10 mouse cellular contexts compared by ENCODE assay signal in the genomic region with DNA sequence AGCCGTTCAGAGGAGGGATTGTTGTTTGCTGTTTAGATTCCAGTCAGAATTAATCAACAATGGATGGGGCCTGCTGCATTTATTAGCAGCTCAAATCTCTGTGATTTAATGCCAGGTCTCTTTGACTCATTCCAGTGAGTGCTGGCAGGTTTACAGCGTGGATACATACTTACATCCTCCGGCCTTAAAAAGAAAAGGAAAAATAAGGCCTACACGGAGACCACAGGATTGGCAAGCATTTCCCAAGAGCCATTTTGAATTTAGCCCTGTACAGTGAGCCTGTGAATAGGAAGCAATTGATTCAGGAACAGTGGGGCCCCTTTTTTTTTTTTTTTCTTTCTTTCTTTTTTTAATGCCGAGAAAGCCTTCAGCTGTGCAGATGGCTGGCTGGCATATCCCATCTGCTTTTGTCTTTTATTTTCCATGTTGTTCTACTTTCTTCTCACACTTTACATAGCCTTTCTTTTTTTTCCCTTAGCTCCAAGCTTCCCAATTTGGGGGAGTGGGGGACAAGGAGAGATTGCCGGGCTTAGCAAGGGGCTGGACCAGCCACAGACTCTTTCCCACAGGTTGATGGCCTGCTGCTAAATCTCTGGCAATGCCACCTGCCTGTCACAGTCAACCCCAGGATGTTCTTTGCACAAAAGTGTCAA.
DNase-seq lines count a peak whose midpoint lies in the region; ATAC-seq and TF ChIP-seq lines count a peak whose summit lies in the region.
"Had no signal": no experiment of that assay in that cellular context is flagged by ENCODE, and none has a peak within 500 bp of the region (broad histone marks: within the 10 kb centered on the region; RNA-seq: fewer than 3 reads in every experiment).

No protein-coding gene starts in this region.

- no peaks in the 10 kb centered on the region for H3K9me3 ChIP-seq in hindbrain, embryonic 14.5 days (ENCODE audit: control insufficient read depth, low read length)
- no peaks in the 10 kb centered on the region for H3K9me3 ChIP-seq in midbrain, embryonic 12.5 days

- DNase-seq in gastrocnemius, adult 2 months = no peak
- DNase-seq in gastrocnemius, adult 18-20 months (ENCODE audit: low spot score) = no peak
- peak; percentile 35 for DNase-seq in cerebellum, adult 8-10 months
- DNase-seq in hindbrain, embryonic 14.5 days (ENCODE audit: low spot score) = peak; percentile 37
- DNase-seq in kidney, adult 11 months = no peak
- DNase-seq in c-Kit-positive CD71-positive TER-119-positive erythroid progenitor cells, embryonic 14.5 days (ENCODE audit: low spot score) = no peak
- no peak for DNase-seq in embryo, embryonic 11 days
- DNase-seq: adrenal gland, postnatal 14 days; thymus, postnatal 25 days had no signal

- no peak overlapping the region for H3K9ac ChIP-seq in hindbrain, embryonic 14.5 days
- H3K9ac ChIP-seq in midbrain, embryonic 12.5 days (replicated peaks) = no peak overlapping the region

- no peaks in the 10 kb centered on the region for H3K36me3 ChIP-seq in hindbrain, embryonic 14.5 days (replicated peaks; ENCODE audit: control insufficient read depth, insufficient read depth)
- no peaks in the 10 kb centered on the region for H3K36me3 ChIP-seq in midbrain, embryonic 12.5 days

- no peak overlapping the region for H3K4me3 ChIP-seq in gastrocnemius, adult 2 months
- no peak overlapping the region for H3K4me3 ChIP-seq in hindbrain, embryonic 14.5 days (replicated peaks; ENCODE audit: low read length)
- no peak overlapping the region for H3K4me3 ChIP-seq in midbrain, embryonic 12.5 days

- WGBS in hindbrain, embryonic 14.5 days = 35% methylated on average over 6 of the region's 6 CpGs
- WGBS in midbrain, embryonic 12.5 days = 41% methylated on average over 6 of the region's 6 CpGs

- intact Hi-C loops in gastrocnemius, adult 2 months (cut with DNase I) = no loop called here

- peaks cover 7% of the 10 kb centered on the region; the same call in 1 of the 2 replicates for H3K4me1 ChIP-seq in hindbrain, embryonic 14.5 days (replicated peaks; ENCODE audit: control insufficient read depth, insufficient read depth, low read length)
- peaks cover 6% of the 10 kb centered on the region; the same call in 1 of the 2 replicates for H3K4me1 ChIP-seq in midbrain, embryonic 12.5 days

- ATAC-seq in hindbrain, embryonic 14.5 days (ENCODE audit: low FRiP score) = peak; percentile 73; the same call in 1 of the 2 replicates
- peak; percentile 54; the same call in 1 of the 2 replicates for ATAC-seq in midbrain, embryonic 12.5 days (ENCODE audit: low FRiP score, low read depth)

- no peak for TF ChIP-seq CTCF in gastrocnemius, adult 2 months (IDR thresholded peaks at IDR 0.05)

- no peak overlapping the region for H3K4me2 ChIP-seq in hindbrain, embryonic 14.5 days (replicated peaks)
- no peak overlapping the region for H3K4me2 ChIP-seq in midbrain, embryonic 12.5 days (replicated peaks)

- no peaks in the 10 kb centered on the region for H3K27me3 ChIP-seq in hindbrain, embryonic 14.5 days (ENCODE audit: control insufficient read depth, insufficient read depth, low read length)
- H3K27me3 ChIP-seq in midbrain, embryonic 12.5 days = no peaks in the 10 kb centered on the region

- H3K27ac ChIP-seq in gastrocnemius, adult 2 months = peak overlapping the region; percentile 13; the same call in 1 of the 2 replicates
- no peak overlapping the region for H3K27ac ChIP-seq in hindbrain, embryonic 14.5 days
- peak overlapping the region; percentile 22; the same call in 1 of the 2 replicates for H3K27ac ChIP-seq in midbrain, embryonic 12.5 days (replicated peaks)

Comparison
In these comparisons a context has a peak if more than half of its experiments do, and no peak if none do; other contexts are left out.
1. DNase-seq: peak in cerebellum, adult 8-10 months (single experiment) and hindbrain, embryonic 14.5 days (single experiment); none in gastrocnemius, adult 2 months (single experiment), gastrocnemius, adult 18-20 months (single experiment), kidney, adult 11 months (single experiment), c-Kit-positive CD71-positive TER-119-positive erythroid progenitor cells, embryonic 14.5 days (single experiment) and embryo, embryonic 11 days (single experiment).